Mouse (Mus musculus) lung, adult 2 months (tissue): ENCODE measurements around the gene Rufy1.

Source experiments
- CTCF ChIP-seq: fragments of 200-500 bp; IDR thresholded peaks from 2 replicates; pipeline ENCODE4 v1.5.1; 2011; ENCODE audit warnings: mild to moderate bottlenecking, low read length, control low read depth; ENCODE audit not compliant: insufficient read depth
- POLR2A ChIP-seq: fragments of 200-500 bp; IDR thresholded peaks from 2 replicates; pipeline ENCODE4 v1.6.1; 2011; ENCODE audit warnings: low read depth, mild to moderate bottlenecking, control low read depth, low read length, borderline replicate concordance; ENCODE audit errors: extremely low read depth

- TF ChIP-seq CTCF, result no peak
- no peak for TF ChIP-seq POLR2A
Observed at GRCm38 (mm10) chr11:50426056-50426455, 4.9 kb downstream of the Rufy1 start.
